Mouse (Mus musculus): ENCODE results near the gene Vwa3a.

Gene Vwa3a

GRCm38 (mm10) chr7:120746029-120746428 lies 6.9 kb downstream of the Vwa3a start:
- in situ Hi-C loops (cut with MboI, MseI) = no loop called here

- in situ Hi-C loops (cut with MboI, MseI) = no loop called here
Measured at GRCm38 (mm10) chr7:120746821-120747220, 7.7 kb downstream of the Vwa3a start.

GRCm38 (mm10) chr7:120748478-120748877 lies 9.4 kb downstream of the Vwa3a start:
- in situ Hi-C loops (cut with MboI, MseI) = no loop called here

GRCm38 (mm10) chr7:120751330-120751729 lies 12.2 kb downstream of the Vwa3a start:
- in situ Hi-C loops (cut with MboI, MseI) = loop anchor here (5.0 to 25.0 kb wide), 2 partner anchors 79 to 639 kb away; partner anchors contain the start of genes Pdzd9 and Tmem159

GRCm38 (mm10) chr7:120751906-120752305 lies 12.8 kb downstream of the Vwa3a start:
- in situ Hi-C loops (cut with MboI, MseI) = loop anchor here (5.0 to 25.0 kb wide), 2 partner anchors 80 to 640 kb away; partner anchors contain the start of genes Pdzd9 and Tmem159

- in situ Hi-C loops (cut with MboI, MseI) = loop anchor here (5.0 to 25.0 kb wide), 2 partner anchors 82 to 642 kb away; partner anchors contain the start of genes Pdzd9 and Tmem159
Measured at GRCm38 (mm10) chr7:120754671-120755070, 15.6 kb downstream of the Vwa3a start.

- in situ Hi-C loops (cut with MboI, MseI) = loop anchor here (25.0 kb wide), 1 partner anchor 655 kb away; the partner anchor contains the start of gene Tmem159
Measured at GRCm38 (mm10) chr7:120767369-120767768, 28.3 kb downstream of the Vwa3a start.

GRCm38 (mm10) chr7:120771389-120771788 lies 32.3 kb downstream of the Vwa3a start:
- in situ Hi-C loops (cut with MboI, MseI) = loop anchor here (25.0 kb wide), 1 partner anchor 659 kb away; the partner anchor contains the start of gene Tmem159

- in situ Hi-C loops (cut with MboI, MseI) = no loop called here
Measured at GRCm38 (mm10) chr7:120778012-120778411, 38.9 kb downstream of the Vwa3a start.

- in situ Hi-C loops (cut with MboI, MseI) = no loop called here
Measured at GRCm38 (mm10) chr7:120795544-120795943, 56.4 kb downstream of the Vwa3a start.

- in situ Hi-C loops (cut with MboI, MseI) = no loop called here
Measured at GRCm38 (mm10) chr7:120796369-120796768, 57.3 kb downstream of the Vwa3a start.

- in situ Hi-C loops (cut with MboI, MseI) = no loop called here
Measured at GRCm38 (mm10) chr7:120803268-120803667, 64.2 kb downstream of the Vwa3a start.

GRCm38 (mm10) chr7:120809705-120810104 lies 70.6 kb downstream of the Vwa3a start:
- in situ Hi-C loops (cut with MboI, MseI) = no loop called here

- in situ Hi-C loops (cut with MboI, MseI) = no loop called here
Measured at GRCm38 (mm10) chr7:120811834-120812415, 72.8 kb downstream of the Vwa3a start, which contains the start of gene Gm5737. Gene Gm5737, plus strand, starts transcription at chr7:120812365.

- in situ Hi-C loops (cut with MboI, MseI) = no loop called here
Measured at GRCm38 (mm10) chr7:120817552-120817951, 78.4 kb downstream of the Vwa3a start.

GRCm38 (mm10) chr7:120819386-120819785 lies 80.3 kb downstream of the Vwa3a start:
- in situ Hi-C loops (cut with MboI, MseI) = no loop called here

GRCm38 (mm10) chr7:120823248-120823647 lies 84.1 kb downstream of the Vwa3a start:
- in situ Hi-C loops (cut with MboI, MseI) = loop anchor here (5.0 kb wide), 1 partner anchor 151 kb away; the partner anchor contains the start of gene Pdzd9

- in situ Hi-C loops (cut with MboI, MseI) = no loop called here
Measured at GRCm38 (mm10) chr7:120825097-120825496, 86.0 kb downstream of the Vwa3a start.

- in situ Hi-C loops (cut with MboI, MseI) = no loop called here
Measured at GRCm38 (mm10) chr7:120826408-120826807, 87.3 kb downstream of the Vwa3a start.

GRCm38 (mm10) chr7:120830431-120831381 lies 91.6 kb downstream of the Vwa3a start:
- in situ Hi-C loops (cut with MboI, MseI) = loop anchor here (10.0 kb wide), 1 partner anchor 196 kb away; the partner anchor contains the start of gene Uqcrc2

- in situ Hi-C loops (cut with MboI, MseI) = loop anchor here (10.0 kb wide), 1 partner anchor 200 kb away; the partner anchor contains the start of gene Uqcrc2
Measured at GRCm38 (mm10) chr7:120834426-120834825, 95.3 kb downstream of the Vwa3a start.

GRCm38 (mm10) chr7:120834863-120835372 lies 95.8 kb downstream of the Vwa3a start:
- in situ Hi-C loops (cut with MboI, MseI) = loop anchor here (5.0 to 10.0 kb wide), 2 partner anchors 82 to 200 kb away; partner anchors contain the start of genes Polr3e and Uqcrc2
